Mouse (Mus musculus) cerebellum, postnatal 25 days (tissue): ENCODE measurements around the gene 1700084M14Rik.
"Not testable (repeated sequence)": the region's sequence is repeated elsewhere in the genome, so short reads cannot be mapped to it uniquely, and the experiment has no call there.

Source experiments
- DNase-seq, 2 experiments: peaks; one replicate each; pipeline ENCODE4 v3.0.0; 2021; ENCODE audit warnings: mixed read lengths in 2 of 2

The 1700084M14Rik gene

DNA sequence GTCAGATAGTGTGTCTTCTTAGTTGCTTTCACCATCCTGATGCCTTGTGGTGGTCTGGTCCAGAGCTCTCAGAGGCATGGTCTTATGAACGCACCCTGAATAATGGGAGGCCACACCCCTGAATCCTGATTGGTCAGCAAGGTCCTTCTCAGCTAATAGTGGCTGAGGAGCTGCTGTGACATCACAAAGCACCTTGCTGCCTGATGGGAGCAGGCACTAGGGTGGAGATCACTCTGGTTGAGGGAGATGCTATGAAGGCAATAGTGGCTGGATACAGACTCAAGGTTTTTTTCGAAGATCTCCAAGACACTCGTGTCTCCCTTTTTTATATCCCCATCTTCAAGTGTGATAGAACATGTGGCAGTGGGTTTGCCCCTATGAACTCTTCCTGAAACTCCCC is at the start of gene 1700084M14Rik:
Gene 1700084M14Rik, minus strand, starts transcription at position 101 of the 400 bp plus-strand sequence.
- DNase-seq, result not testable (repeated sequence)
